Mouse (Mus musculus): ENCODE results near the gene Tmem231.

- TF ChIP-seq CTCF (IDR thresholded peaks at IDR 0.05; ENCODE audit: low read depth) (peak; percentile 59), EP300 (IDR thresholded peaks at IDR 0.05; ENCODE audit: low read depth) (no peak)
These were observed 10.3 kb downstream of the Tmem231 start for GRCm38 (mm10) chr8:111923383-111923804.

All from heart, postnatal 0 days (tissue).